Mouse (Mus musculus): Measurements from ENCODE around the gene Mcrip1. TPM values are rescaled to one million over a fixed set of nuclear protein-coding genes. Genes with fewer than 3 reads are reported as not detected.

Mcrip1 gene
- polyA plus RNA-seq, 1 experiment from 2014 or later: 268 TPM

DNA sequence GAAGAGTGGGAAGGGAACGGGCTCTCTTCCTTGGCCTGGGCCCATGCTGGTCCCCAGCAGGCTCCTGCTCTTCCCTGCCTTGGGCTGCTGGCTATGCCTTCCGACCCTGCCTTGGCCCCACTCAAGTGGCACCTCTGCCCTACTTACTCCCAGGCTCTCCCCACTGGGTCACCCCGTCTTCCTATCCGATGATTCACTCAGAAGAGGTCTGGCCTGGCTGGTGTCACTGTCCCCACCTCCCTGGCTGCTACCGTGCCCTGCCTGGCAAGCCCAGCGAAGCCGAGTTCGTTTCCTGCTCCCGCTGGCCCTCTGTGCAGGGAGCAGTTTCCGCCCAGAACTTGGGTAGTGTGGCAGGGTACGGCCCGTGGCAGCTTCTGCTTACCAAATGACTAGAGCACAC is 51.3 kb downstream of the Mcrip1 start:
- H3K4me2 ChIP-seq (ENCODE audit: low read length): no peak overlapping the region
- 93% methylated on average over 12 of the region's 12 CpGs for WGBS
- DNase-seq (no peak), ATAC-seq (ENCODE audit: low FRiP score, low TSS enrichment) (no peak)
- H3K27me3 ChIP-seq (ENCODE audit: control insufficient read depth, insufficient read depth, low read length): no peaks in the 10 kb centered on the region
- H3K4me1 ChIP-seq (ENCODE audit: control insufficient read depth, insufficient read depth, low read length): peaks cover 3% of the 10 kb centered on the region
- no peaks in the 10 kb centered on the region for H3K9me3 ChIP-seq (ENCODE audit: control insufficient read depth, low read length)
- no peak overlapping the region for H3K4me3 ChIP-seq (replicated peaks; ENCODE audit: low read depth, low read length)
- peaks cover 44% of the 10 kb centered on the region for H3K36me3 ChIP-seq (ENCODE audit: control insufficient read depth, insufficient read depth, low read length)
- H3K9ac ChIP-seq (replicated peaks; ENCODE audit: low read length): no peak overlapping the region
- H3K27ac ChIP-seq (replicated peaks; ENCODE audit: low read depth, low read length): no peak overlapping the region

- 94% methylated on average over 3 of the region's 3 CpGs for WGBS
- H3K27me3 ChIP-seq (ENCODE audit: control insufficient read depth, insufficient read depth, low read length): no peaks in the 10 kb centered on the region
- H3K9ac ChIP-seq (replicated peaks; ENCODE audit: low read length): no peak overlapping the region
- peaks cover 44% of the 10 kb centered on the region for H3K36me3 ChIP-seq (ENCODE audit: control insufficient read depth, insufficient read depth, low read length)
- H3K4me3 ChIP-seq (replicated peaks; ENCODE audit: low read depth, low read length): no peak overlapping the region
- no peak overlapping the region for H3K4me2 ChIP-seq (ENCODE audit: low read length)
- DNase-seq (no peak), ATAC-seq (ENCODE audit: low FRiP score, low TSS enrichment) (no peak)
- peaks cover 9% of the 10 kb centered on the region for H3K4me1 ChIP-seq (ENCODE audit: control insufficient read depth, insufficient read depth, low read length)
- no peak overlapping the region for H3K27ac ChIP-seq (replicated peaks; ENCODE audit: low read depth, low read length)
- H3K9me3 ChIP-seq (ENCODE audit: control insufficient read depth, low read length): no peaks in the 10 kb centered on the region
Observed at GRCm38 (mm10) chr11:120497436-120497835, 52.1 kb downstream of the Mcrip1 start.

DNA sequence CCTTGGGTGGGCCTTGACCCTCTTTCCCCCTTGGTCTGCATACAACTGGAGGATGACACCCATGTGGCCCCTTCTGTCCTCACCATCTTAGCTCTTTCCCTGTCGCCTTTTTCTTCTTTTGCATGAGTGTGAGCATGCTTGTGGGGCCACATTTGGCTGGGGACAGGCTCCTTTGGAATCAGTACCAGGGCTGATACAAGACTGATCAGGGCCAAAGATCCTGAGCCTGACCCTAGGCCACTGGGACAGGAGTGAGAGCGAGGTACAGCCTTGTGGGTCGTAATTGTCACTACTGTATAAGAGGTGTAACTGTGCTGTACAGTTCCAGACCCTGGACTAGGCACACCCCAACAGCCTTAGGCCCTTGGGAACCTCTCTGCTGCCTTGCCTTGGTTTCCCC is 55.6 kb downstream of the Mcrip1 start:
- H3K27ac ChIP-seq (replicated peaks; ENCODE audit: low read depth, low read length): no peak overlapping the region
- ATAC-seq (ENCODE audit: low FRiP score, low TSS enrichment) (no peak), DNase-seq (no peak)
- H3K4me3 ChIP-seq (replicated peaks; ENCODE audit: low read depth, low read length): no peak overlapping the region
- peaks cover 17% of the 10 kb centered on the region for H3K4me1 ChIP-seq (ENCODE audit: control insufficient read depth, insufficient read depth, low read length)
- no peaks in the 10 kb centered on the region for H3K9me3 ChIP-seq (ENCODE audit: control insufficient read depth, low read length)
- WGBS: 85% methylated on average over 3 of the region's 3 CpGs
- H3K9ac ChIP-seq (replicated peaks; ENCODE audit: low read length): no peak overlapping the region
- peaks cover 42% of the 10 kb centered on the region for H3K36me3 ChIP-seq (ENCODE audit: control insufficient read depth, insufficient read depth, low read length)
- no peaks in the 10 kb centered on the region for H3K27me3 ChIP-seq (ENCODE audit: control insufficient read depth, insufficient read depth, low read length)
- H3K4me2 ChIP-seq (ENCODE audit: low read length): peak overlapping the region; percentile 21; the same call in 1 of the 2 replicates

GRCm38 (mm10) chr11:120493351-120493750 is 56.2 kb downstream of the Mcrip1 start:
- H3K27ac ChIP-seq (replicated peaks; ENCODE audit: low read depth, low read length): peak overlapping the region; percentile 57; the same call in 1 of the 2 replicates
- peak overlapping the region; percentile 87 for H3K4me3 ChIP-seq (replicated peaks; ENCODE audit: low read depth, low read length)
- H3K9ac ChIP-seq (replicated peaks; ENCODE audit: low read length): peak overlapping the region; percentile 75; the same call in 1 of the 2 replicates
- 61% methylated on average over 3 of the region's 3 CpGs for WGBS
- peaks cover 43% of the 10 kb centered on the region for H3K36me3 ChIP-seq (ENCODE audit: control insufficient read depth, insufficient read depth, low read length)
- H3K4me2 ChIP-seq (ENCODE audit: low read length): peak overlapping the region; percentile 97
- DNase-seq: no peak
- ATAC-seq (ENCODE audit: low FRiP score, low TSS enrichment): no peak
- peaks cover 17% of the 10 kb centered on the region for H3K4me1 ChIP-seq (ENCODE audit: control insufficient read depth, insufficient read depth, low read length)
- H3K27me3 ChIP-seq (ENCODE audit: control insufficient read depth, insufficient read depth, low read length): no peaks in the 10 kb centered on the region
- H3K9me3 ChIP-seq (ENCODE audit: control insufficient read depth, low read length): no peaks in the 10 kb centered on the region

Other genes starting within 250 kb of the Mcrip1 start
- 4,502 and 4,930 TPM in 2 replicates for gene Actg1, start 201.2 kb downstream of the Mcrip1 start, polyA plus RNA-seq (2014; fragmentation: Nextera tagmentation; extraction: Ambion mirVana)
- 1.7 and 2.5 TPM in 2 replicates for gene Fscn2, start 188.2 kb downstream of the Mcrip1 start, polyA plus RNA-seq (2014; fragmentation: Nextera tagmentation; extraction: Ambion mirVana)
- 95.9 and 114 TPM in 2 replicates for gene Faap100, start 171.0 kb downstream of the Mcrip1 start, polyA plus RNA-seq (2014; fragmentation: Nextera tagmentation; extraction: Ambion mirVana)
- 32.2 and 41.3 TPM in 2 replicates for gene Nploc4, start 112.0 kb downstream of the Mcrip1 start, polyA plus RNA-seq (2014; fragmentation: Nextera tagmentation; extraction: Ambion mirVana)
- gene Tspan10, start 107.1 kb downstream of the Mcrip1 start, polyA plus RNA-seq (2014; fragmentation: Nextera tagmentation; extraction: Ambion mirVana): not detected in 2 replicates
- gene Pde6g, start 96.2 kb downstream of the Mcrip1 start, polyA plus RNA-seq (2014; fragmentation: Nextera tagmentation; extraction: Ambion mirVana): 0.32 TPM in 1 of 2 replicates, not detected in the other
- 11.2 and 12.5 TPM in 2 replicates for gene Oxld1, start 91.7 kb downstream of the Mcrip1 start, polyA plus RNA-seq (2014; fragmentation: Nextera tagmentation; extraction: Ambion mirVana)
- gene Ccdc137, start 91.6 kb downstream of the Mcrip1 start, polyA plus RNA-seq (2014; fragmentation: Nextera tagmentation; extraction: Ambion mirVana): 17.8 and 19.9 TPM in 2 replicates
- 48.8 and 56.9 TPM in 2 replicates for gene Arl16, start 82.1 kb downstream of the Mcrip1 start, polyA plus RNA-seq (2014; fragmentation: Nextera tagmentation; extraction: Ambion mirVana)
- gene Mrpl12, start 65.1 kb downstream of the Mcrip1 start, polyA plus RNA-seq (2014; fragmentation: Nextera tagmentation; extraction: Ambion mirVana): 113 and 151 TPM in 2 replicates
- 23.6 and 28.4 TPM in 2 replicates for gene Slc25a10, start 57.9 kb downstream of the Mcrip1 start, polyA plus RNA-seq (2014; fragmentation: Nextera tagmentation; extraction: Ambion mirVana)
- gene Gcgr, start 19.0 kb downstream of the Mcrip1 start, polyA plus RNA-seq (2014; fragmentation: Nextera tagmentation; extraction: Ambion mirVana): 0.18 and 0.21 TPM in 2 replicates
- gene Ppp1r27, start 1.4 kb upstream of the Mcrip1 start, polyA plus RNA-seq (2014; fragmentation: Nextera tagmentation; extraction: Ambion mirVana): not detected in 2 replicates
- gene P4hb, start 23.5 kb upstream of the Mcrip1 start, polyA plus RNA-seq (2014; fragmentation: Nextera tagmentation; extraction: Ambion mirVana): 241 and 300 TPM in 2 replicates
- 353 and 438 TPM in 2 replicates for gene Arhgdia, start 31.9 kb upstream of the Mcrip1 start, polyA plus RNA-seq (2014; fragmentation: Nextera tagmentation; extraction: Ambion mirVana)
- 277 and 282 TPM in 2 replicates for gene Alyref, start 48.6 kb upstream of the Mcrip1 start, polyA plus RNA-seq (2014; fragmentation: Nextera tagmentation; extraction: Ambion mirVana)
- 210 and 266 TPM in 2 replicates for gene Anapc11, start 48.7 kb upstream of the Mcrip1 start, polyA plus RNA-seq (2014; fragmentation: Nextera tagmentation; extraction: Ambion mirVana)
- gene Npb, start 58.8 kb upstream of the Mcrip1 start, polyA plus RNA-seq (2014; fragmentation: Nextera tagmentation; extraction: Ambion mirVana): 0.77 and 0.82 TPM in 2 replicates
- 148 and 181 TPM in 2 replicates for gene Pcyt2, start 68.2 kb upstream of the Mcrip1 start, polyA plus RNA-seq (2014; fragmentation: Nextera tagmentation; extraction: Ambion mirVana)
- gene Sirt7, start 75.5 kb upstream of the Mcrip1 start, polyA plus RNA-seq (2014; fragmentation: Nextera tagmentation; extraction: Ambion mirVana): 38.4 and 39.5 TPM in 2 replicates
- 37.4 and 42.5 TPM in 2 replicates for gene Mafg, start 83.9 kb upstream of the Mcrip1 start, polyA plus RNA-seq (2014; fragmentation: Nextera tagmentation; extraction: Ambion mirVana)
- gene Pycr1, start 94.0 kb upstream of the Mcrip1 start, polyA plus RNA-seq (2014; fragmentation: Nextera tagmentation; extraction: Ambion mirVana): 17.0 and 18.5 TPM in 2 replicates
- gene Myadml2, start 98.4 kb upstream of the Mcrip1 start, polyA plus RNA-seq (2014; fragmentation: Nextera tagmentation; extraction: Ambion mirVana): 0.51 and 1.5 TPM in 2 replicates
- gene Notum, start 111.4 kb upstream of the Mcrip1 start, polyA plus RNA-seq (2014; fragmentation: Nextera tagmentation; extraction: Ambion mirVana): 0.59 and 1.3 TPM in 2 replicates
- 136 and 141 TPM in 2 replicates for gene Aspscr1, start 123.2 kb upstream of the Mcrip1 start, polyA plus RNA-seq (2014; fragmentation: Nextera tagmentation; extraction: Ambion mirVana)
- 99.1 and 105 TPM in 2 replicates for gene Cenpx, start 164.0 kb upstream of the Mcrip1 start, polyA plus RNA-seq (2014; fragmentation: Nextera tagmentation; extraction: Ambion mirVana)
- gene Lrrc45, start 164.2 kb upstream of the Mcrip1 start, polyA plus RNA-seq (2014; fragmentation: Nextera tagmentation; extraction: Ambion mirVana): 50.4 and 72.1 TPM in 2 replicates
- gene Rac3, start 171.7 kb upstream of the Mcrip1 start, polyA plus RNA-seq (2014; fragmentation: Nextera tagmentation; extraction: Ambion mirVana): 113 and 646 TPM in 2 replicates
- 6.0 and 8.6 TPM in 2 replicates for gene Dcxr, start 177.6 kb upstream of the Mcrip1 start, polyA plus RNA-seq (2014; fragmentation: Nextera tagmentation; extraction: Ambion mirVana)
- gene Cbr2, start 182.4 kb upstream of the Mcrip1 start, polyA plus RNA-seq (2014; fragmentation: Nextera tagmentation; extraction: Ambion mirVana): 0.51 TPM in 1 of 2 replicates, not detected in the other
- 2.0 and 2.2 TPM in 2 replicates for gene Hmga1b, start 213.1 kb upstream of the Mcrip1 start, polyA plus RNA-seq (2014; fragmentation: Nextera tagmentation; extraction: Ambion mirVana)
- gene Rfng, start 234.5 kb upstream of the Mcrip1 start, polyA plus RNA-seq (2014; fragmentation: Nextera tagmentation; extraction: Ambion mirVana): 83.9 and 102 TPM in 2 replicates
- gene Gps1, start 234.5 kb upstream of the Mcrip1 start, polyA plus RNA-seq (2014; fragmentation: Nextera tagmentation; extraction: Ambion mirVana): 303 and 316 TPM in 2 replicates
- 39.4 and 48.0 TPM in 2 replicates for gene Dus1l, start 246.7 kb upstream of the Mcrip1 start, polyA plus RNA-seq (2014; fragmentation: Nextera tagmentation; extraction: Ambion mirVana)